Mouse (Mus musculus): Measurements from ENCODE around the gene Olfr1307. TPM values are rescaled to one million over a fixed set of nuclear protein-coding genes. Genes with fewer than 3 reads are reported as not detected.

The Olfr1307 gene
- not detected for total RNA-seq (2021)
- long read RNA-seq, experiment 1, result 0 reads
- long read RNA-seq, experiment 2, result 0 reads

GRCm38 (mm10) chr2:111949340-111949739 lies at the start of gene Olfr1307:
TSS of gene Olfr1307 (minus strand) at chr2:111949440.
- intact Hi-C loops (cut with DNase I), result no loop called here
- no peak for DNase-seq

GRCm38 (mm10) chr2:111990181-111990580 lies 40.9 kb upstream of the Olfr1307 start, which contains the start of gene Olfr1309:
TSS of gene Olfr1309 (minus strand) at chr2:111990281.
- no peak for DNase-seq

GRCm38 (mm10) chr2:111964844-111965243 lies 15.6 kb upstream of the Olfr1307 start, which contains the start of gene Olfr1308:
TSS of gene Olfr1308 (minus strand) at chr2:111964944.
- DNase-seq, result no peak
- intact Hi-C loops (cut with DNase I), result no loop called here

More at GRCm38 (mm10) chr2:111990181-111990580, 40.9 kb upstream of the Olfr1307 start, which contains the start of gene Olfr1309:
- intact Hi-C loops (cut with DNase I), result no loop called here

GRCm38 (mm10) chr2:111916171-111916570 lies 33.1 kb downstream of the Olfr1307 start, which contains the start of gene Olfr1306:
TSS of gene Olfr1306 (minus strand) at chr2:111916271.
- intact Hi-C loops (cut with DNase I), result no loop called here

More at GRCm38 (mm10) chr2:111916171-111916570, 33.1 kb downstream of the Olfr1307 start, which contains the start of gene Olfr1306:
- DNase-seq, result no peak

Other genes with a start within 250 kb of the Olfr1307 start
- not detected for gene Olfr1301, start 198.4 kb downstream of the Olfr1307 start, total RNA-seq (2021)
- not detected for gene Olfr1302, start 172.0 kb downstream of the Olfr1307 start, total RNA-seq (2021)
- not detected for gene Olfr1303, start 129.1 kb downstream of the Olfr1307 start, total RNA-seq (2021)
- gene Olfr1305, start 72.3 kb downstream of the Olfr1307 start, total RNA-seq (2021), result not detected
- not detected for gene Olfr1306, start 33.2 kb downstream of the Olfr1307 start, total RNA-seq (2021)
- gene Olfr1308, start 15.5 kb upstream of the Olfr1307 start, total RNA-seq (2021), result not detected
- not detected for gene Olfr1309, start 40.8 kb upstream of the Olfr1307 start, total RNA-seq (2021)
- not detected for gene Olfr1310, start 63.3 kb upstream of the Olfr1307 start, total RNA-seq (2021)
- not detected for gene Olfr1311, start 75.0 kb upstream of the Olfr1307 start, total RNA-seq (2021)
- gene Olfr1312, start 100.8 kb upstream of the Olfr1307 start, total RNA-seq (2021), result not detected
- gene Olfr1313, start 128.4 kb upstream of the Olfr1307 start, total RNA-seq (2021), result not detected
- not detected for gene Olfr1314, start 147.3 kb upstream of the Olfr1307 start, total RNA-seq (2021)
- gene Olfr1315-ps1, start 166.0 kb upstream of the Olfr1307 start, total RNA-seq (2021), result not detected
- not detected for gene Olfr1316, start 185.5 kb upstream of the Olfr1307 start, total RNA-seq (2021)
- gene Olfr1317, start 190.9 kb upstream of the Olfr1307 start, total RNA-seq (2021), result not detected
- not detected for gene Olfr1318, start 204.8 kb upstream of the Olfr1307 start, total RNA-seq (2021)

Measured in gastrocnemius, postnatal 36 days (tissue).